Comparison of ENCODE assay signal across 8 mouse cellular contexts in genomic region chr14:80901759-80902163, GRCm38 (mm10).
DNase-seq lines count a peak whose midpoint lies in the region; ATAC-seq and TF ChIP-seq lines count a peak whose summit lies in the region.

No protein-coding gene starts in this region.

- H3K27ac ChIP-seq in kidney, adult 2 months (ENCODE audit: insufficient read depth, low read depth, low read length): no peak overlapping the region
- H3K27ac ChIP-seq in kidney, embryonic 14.5 days (ENCODE audit: low read depth, low read length): no peak overlapping the region
- H3K27ac ChIP-seq in forebrain, embryonic 16.5 days (ENCODE audit: low read length): peak overlapping the region; percentile 1; the same call in 1 of the 2 replicates
- H3K27ac ChIP-seq in hindbrain, embryonic 14.5 days: no peak overlapping the region; the same call in 1 of the 2 replicates
- peak overlapping the region; percentile 74; the same call in 1 of the 2 replicates for H3K27ac ChIP-seq in midbrain, embryonic 13.5 days

- no peaks in the 10 kb centered on the region for H3K9me3 ChIP-seq in kidney, embryonic 14.5 days (ENCODE audit: control insufficient read depth, low read length)
- H3K9me3 ChIP-seq in forebrain, embryonic 16.5 days (ENCODE audit: control insufficient read depth, low read length): no peaks in the 10 kb centered on the region
- no peaks in the 10 kb centered on the region for H3K9me3 ChIP-seq in hindbrain, embryonic 14.5 days (ENCODE audit: control insufficient read depth, low read length)
- H3K9me3 ChIP-seq in midbrain, embryonic 13.5 days: no peaks in the 10 kb centered on the region

- H3K36me3 ChIP-seq in kidney, adult 2 months (ENCODE audit: control insufficient read depth, insufficient read depth, low read length): no peaks in the 10 kb centered on the region
- H3K36me3 ChIP-seq in kidney, embryonic 14.5 days (ENCODE audit: control insufficient read depth, insufficient read depth, low read length): no peaks in the 10 kb centered on the region
- no peaks in the 10 kb centered on the region for H3K36me3 ChIP-seq in forebrain, embryonic 16.5 days (ENCODE audit: control insufficient read depth, insufficient read depth)
- no peaks in the 10 kb centered on the region for H3K36me3 ChIP-seq in hindbrain, embryonic 14.5 days (replicated peaks; ENCODE audit: control insufficient read depth, insufficient read depth)
- H3K36me3 ChIP-seq in midbrain, embryonic 13.5 days: no peaks in the 10 kb centered on the region

- H3K9ac ChIP-seq in kidney, embryonic 14.5 days (ENCODE audit: low read depth, low read length): no peak overlapping the region
- peak overlapping the region; percentile 35 for H3K9ac ChIP-seq in forebrain, embryonic 16.5 days (replicated peaks; ENCODE audit: low read depth, low read length)
- peak overlapping the region; percentile 13; the same call in 1 of the 2 replicates for H3K9ac ChIP-seq in hindbrain, embryonic 14.5 days
- peak overlapping the region; percentile 39; the same call in 1 of the 2 replicates for H3K9ac ChIP-seq in midbrain, embryonic 13.5 days (replicated peaks)

- TF ChIP-seq POLR2A in kidney, adult 2 months (IDR thresholded peaks at IDR 0.05; ENCODE audit: low read depth, low read length): no peak

- H3K4me2 ChIP-seq in kidney, embryonic 14.5 days (replicated peaks; ENCODE audit: low read depth, low read length): no peak overlapping the region
- H3K4me2 ChIP-seq in forebrain, embryonic 16.5 days (ENCODE audit: low read length): peak overlapping the region; percentile 49
- peak overlapping the region; percentile 40 for H3K4me2 ChIP-seq in hindbrain, embryonic 14.5 days (replicated peaks)
- peak overlapping the region; percentile 44 for H3K4me2 ChIP-seq in midbrain, embryonic 13.5 days (replicated peaks)

- H3K4me3 ChIP-seq in kidney, adult 2 months (ENCODE audit: insufficient read depth, low read depth, low read length): no peak overlapping the region
- H3K4me3 ChIP-seq in kidney, embryonic 14.5 days (ENCODE audit: low read length): no peak overlapping the region
- peak overlapping the region; percentile 33 for H3K4me3 ChIP-seq in forebrain, embryonic 16.5 days (replicated peaks; ENCODE audit: low read length)
- peak overlapping the region; percentile 13 for H3K4me3 ChIP-seq in hindbrain, embryonic 14.5 days (replicated peaks; ENCODE audit: low read length)
- peak overlapping the region; percentile 24 for H3K4me3 ChIP-seq in midbrain, embryonic 13.5 days (replicated peaks)

- peak; percentile 3 for DNase-seq in kidney, adult 2 months
- DNase-seq in hindbrain, embryonic 14.5 days (ENCODE audit: low spot score): no peak
- no peak for DNase-seq in MN1 (ENCODE audit: low spot score)
- DNase-seq in spleen, postnatal 10 days (ENCODE audit: low spot score in 2 of 2): no peak
- DNase-seq in spleen, adult 18-20 months: no peak

- no peaks in the 10 kb centered on the region for H3K27me3 ChIP-seq in kidney, adult 2 months (replicated peaks; ENCODE audit: control insufficient read depth, insufficient read depth, low read length)
- H3K27me3 ChIP-seq in kidney, embryonic 14.5 days (ENCODE audit: control insufficient read depth, insufficient read depth, low read length): no peaks in the 10 kb centered on the region
- H3K27me3 ChIP-seq in forebrain, embryonic 16.5 days (replicated peaks; ENCODE audit: control insufficient read depth, insufficient read depth, low read length): no peaks in the 10 kb centered on the region
- H3K27me3 ChIP-seq in hindbrain, embryonic 14.5 days (ENCODE audit: control insufficient read depth, insufficient read depth, low read length): no peaks in the 10 kb centered on the region
- H3K27me3 ChIP-seq in midbrain, embryonic 13.5 days: no peaks in the 10 kb centered on the region

- ATAC-seq in kidney, embryonic 14.5 days (ENCODE audit: low FRiP score, low TSS enrichment): no peak
- peak; percentile 76 for ATAC-seq in forebrain, embryonic 16.5 days
- ATAC-seq in hindbrain, embryonic 14.5 days (ENCODE audit: low FRiP score): no peak; the same call in 1 of the 2 replicates
- peak; percentile 70 for ATAC-seq in midbrain, embryonic 13.5 days

- no peak for TF ChIP-seq CTCF in kidney, adult 2 months (conservative IDR thresholded peaks at IDR 0.05; ENCODE audit: insufficient read depth, insufficient read length, low read depth, low read length)

- H3K4me1 ChIP-seq in kidney, adult 2 months (ENCODE audit: control insufficient read depth, insufficient read depth, low read length): no peaks in the 10 kb centered on the region
- no peaks in the 10 kb centered on the region for H3K4me1 ChIP-seq in kidney, embryonic 14.5 days (ENCODE audit: control insufficient read depth, insufficient read depth, low read length)
- H3K4me1 ChIP-seq in forebrain, embryonic 16.5 days (replicated peaks; ENCODE audit: control insufficient read depth, insufficient read depth, low read length): peaks cover 6% of the 10 kb centered on the region; the same call in 1 of the 2 replicates
- H3K4me1 ChIP-seq in hindbrain, embryonic 14.5 days (replicated peaks; ENCODE audit: control insufficient read depth, insufficient read depth, low read length): 0 out of 2 replicates have a peak, but pooled peaks cover 4% of the 10 kb centered on the region
- peaks cover 5% of the 10 kb centered on the region; the same call in 1 of the 2 replicates for H3K4me1 ChIP-seq in midbrain, embryonic 13.5 days (replicated peaks)

- WGBS in kidney, adult 2 months: 77% methylated on average over 9 of the region's 9 CpGs
- 77% methylated on average over 9 of the region's 9 CpGs for WGBS in kidney, embryonic 14.5 days
- 22% methylated on average over 9 of the region's 9 CpGs for WGBS in forebrain, embryonic 16.5 days
- WGBS in hindbrain, embryonic 14.5 days: 59% methylated on average over 9 of the region's 9 CpGs
- WGBS in midbrain, embryonic 13.5 days: 46% methylated on average over 9 of the region's 9 CpGs

Comparison
In these comparisons a context has a peak if more than half of its experiments do, and no peak if none do; other contexts are left out.
1. H3K27ac ChIP-seq: peak in forebrain, embryonic 16.5 days (single experiment) and midbrain, embryonic 13.5 days (single experiment); none in kidney, adult 2 months (single experiment), kidney, embryonic 14.5 days (single experiment) and hindbrain, embryonic 14.5 days (single experiment).
2. H3K4me3 ChIP-seq: peak in forebrain, embryonic 16.5 days (single experiment), hindbrain, embryonic 14.5 days (single experiment) and midbrain, embryonic 13.5 days (single experiment); none in kidney, adult 2 months (single experiment) and kidney, embryonic 14.5 days (single experiment).
3. ATAC-seq: peak in forebrain, embryonic 16.5 days (single experiment) and midbrain, embryonic 13.5 days (single experiment); none in kidney, embryonic 14.5 days (single experiment) and hindbrain, embryonic 14.5 days (single experiment).